Mouse (Mus musculus) cortical plate, adult 2 months (tissue): ENCODE measurements around the gene Taldo1.

Experiments
- CTCF ChIP-seq: fragments of 200-500 bp; IDR thresholded peaks from 2 replicates; pipeline ENCODE4 v1.5.1; 2011; ENCODE audit warnings: mild to moderate bottlenecking, control low read depth, low read length; ENCODE audit not compliant: insufficient read depth; ENCODE audit errors: extremely low read depth
- POLR2A ChIP-seq: fragments of 200-500 bp; IDR thresholded peaks from 2 replicates; pipeline ENCODE4 v1.6.1; 2011; ENCODE audit warnings: mild to moderate bottlenecking, low read length, control low read depth; ENCODE audit not compliant: insufficient read depth; ENCODE audit errors: extremely low read depth

DNA sequence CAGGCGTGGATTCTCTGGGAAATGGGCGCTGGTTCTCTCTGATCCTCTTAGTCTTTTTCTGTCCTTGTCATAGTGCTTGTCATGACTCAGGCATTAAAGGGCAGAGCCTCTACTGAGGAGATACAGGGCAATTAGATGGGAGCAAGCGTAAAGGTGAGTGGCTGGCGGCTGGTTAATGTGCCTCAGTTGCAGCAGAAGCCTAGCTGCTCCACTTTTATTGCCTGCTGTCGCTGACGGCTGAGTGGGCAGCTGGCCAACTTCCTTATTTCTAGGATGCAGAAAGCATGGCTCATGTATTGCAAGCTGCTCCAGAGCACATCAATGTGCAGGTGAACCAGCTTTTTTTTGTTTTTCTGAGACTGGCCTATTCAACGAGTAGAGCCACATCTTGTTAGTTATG, 27.0 kb downstream of the Taldo1 start:
- TF ChIP-seq CTCF = no peak
- TF ChIP-seq POLR2A = no peak
